Mouse (Mus musculus): ENCODE data around the gene Xpo6. TPM values are rescaled to one million over a fixed set of nuclear protein-coding genes. Genes with fewer than 3 reads are reported as not detected.

Xpo6 gene
- polyA plus RNA-seq, 1 experiment from 2014 or later, result 27.6 TPM

Other genes with a start within 250 kb of the Xpo6 start
- 7.5 and 7.9 TPM in 2 replicates for gene Gsg1l, start 118.1 kb downstream of the Xpo6 start, polyA plus RNA-seq (2015; fragmentation: Nextera tagmentation; extraction: Ambion mirVana)
- 12.1 and 13.6 TPM in 2 replicates for gene Sbk1, start 72.1 kb upstream of the Xpo6 start, polyA plus RNA-seq (2015; fragmentation: Nextera tagmentation; extraction: Ambion mirVana)
- 17.4 and 51.1 TPM in 2 replicates for gene Lat, start 169.1 kb upstream of the Xpo6 start, polyA plus RNA-seq (2015; fragmentation: Nextera tagmentation; extraction: Ambion mirVana)
- gene Spns1, start 176.9 kb upstream of the Xpo6 start, polyA plus RNA-seq (2015; fragmentation: Nextera tagmentation; extraction: Ambion mirVana), result 41.1 and 45.9 TPM in 2 replicates
- gene Nfatc2ip, start 196.2 kb upstream of the Xpo6 start, polyA plus RNA-seq (2015; fragmentation: Nextera tagmentation; extraction: Ambion mirVana), result 1.4 TPM in 2 replicates
- gene Cd19, start 214.4 kb upstream of the Xpo6 start, polyA plus RNA-seq (2015; fragmentation: Nextera tagmentation; extraction: Ambion mirVana), result 0.05 and 0.09 TPM in 2 replicates
- gene Rabep2, start 228.3 kb upstream of the Xpo6 start, polyA plus RNA-seq (2015; fragmentation: Nextera tagmentation; extraction: Ambion mirVana), result 22.1 and 22.2 TPM in 2 replicates